Mouse (Mus musculus): ENCODE results near the gene Nmnat3. TPM values are rescaled to one million over a fixed set of nuclear protein-coding genes. Genes with fewer than 3 reads are reported as not detected.

The Nmnat3 gene
- polyA plus RNA-seq, 1 experiment from 2014 or later, result 1.6 TPM

- ATAC-seq, result peak; percentile 75
- 22% methylated on average over 7 of the region's 7 CpGs for WGBS
- peaks cover 10% of the 10 kb centered on the region for H3K4me1 ChIP-seq (ENCODE audit: control insufficient read depth, insufficient read depth, low read depth, low read length)
- no peaks in the 10 kb centered on the region; the same call in 1 of the 2 replicates for H3K27me3 ChIP-seq (replicated peaks; ENCODE audit: control insufficient read depth, insufficient read depth, low read length)
- no peak overlapping the region for H3K9ac ChIP-seq (ENCODE audit: low read depth, low read length)
- H3K9me3 ChIP-seq (ENCODE audit: control insufficient read depth, low read length), result no peaks in the 10 kb centered on the region
- H3K4me2 ChIP-seq (ENCODE audit: low read length), result no peak overlapping the region
- H3K27ac ChIP-seq (ENCODE audit: low read depth, low read length), result no peak overlapping the region
- no peak overlapping the region for H3K4me3 ChIP-seq (ENCODE audit: low read length)
- no peaks in the 10 kb centered on the region for H3K36me3 ChIP-seq (ENCODE audit: control insufficient read depth, insufficient read depth, low read length)
These were observed 142.6 kb downstream of the Nmnat3 start for GRCm38 (mm10) chr9:98429806-98430205.

GRCm38 (mm10) chr9:98430528-98430927 is 143.3 kb downstream of the Nmnat3 start:
- Histone ChIP-seq H3K9me3 (ENCODE audit: control insufficient read depth, low read length) (no peaks in the 10 kb centered on the region), H3K4me1 (ENCODE audit: control insufficient read depth, insufficient read depth, low read depth, low read length) (peaks cover 8% of the 10 kb centered on the region), H3K9ac (ENCODE audit: low read depth, low read length) (no peak overlapping the region), H3K27me3 (replicated peaks; ENCODE audit: control insufficient read depth, insufficient read depth, low read length) (no peaks in the 10 kb centered on the region; the same call in 1 of the 2 replicates), H3K4me3 (ENCODE audit: low read length) (no peak overlapping the region), H3K36me3 (ENCODE audit: control insufficient read depth, insufficient read depth, low read length) (no peaks in the 10 kb centered on the region), H3K4me2 (ENCODE audit: low read length) (no peak overlapping the region), H3K27ac (ENCODE audit: low read depth, low read length) (no peak overlapping the region)
- no peak for ATAC-seq
- WGBS, result 67% methylated on average over 3 of the region's 3 CpGs

GRCm38 (mm10) chr9:98433021-98433420 is 145.8 kb downstream of the Nmnat3 start:
- Histone ChIP-seq H3K4me1 (ENCODE audit: control insufficient read depth, insufficient read depth, low read depth, low read length) (peaks cover 8% of the 10 kb centered on the region), H3K4me2 (ENCODE audit: low read length) (no peak overlapping the region), H3K27ac (ENCODE audit: low read depth, low read length) (no peak overlapping the region), H3K9me3 (ENCODE audit: control insufficient read depth, low read length) (no peaks in the 10 kb centered on the region), H3K27me3 (replicated peaks; ENCODE audit: control insufficient read depth, insufficient read depth, low read length) (no peaks in the 10 kb centered on the region; the same call in 1 of the 2 replicates), H3K9ac (ENCODE audit: low read depth, low read length) (no peak overlapping the region), H3K4me3 (ENCODE audit: low read length) (no peak overlapping the region), H3K36me3 (ENCODE audit: control insufficient read depth, insufficient read depth, low read length) (no peaks in the 10 kb centered on the region)
- 25% methylated on average over 2 of the region's 2 CpGs for WGBS
- ATAC-seq, result no peak

DNA sequence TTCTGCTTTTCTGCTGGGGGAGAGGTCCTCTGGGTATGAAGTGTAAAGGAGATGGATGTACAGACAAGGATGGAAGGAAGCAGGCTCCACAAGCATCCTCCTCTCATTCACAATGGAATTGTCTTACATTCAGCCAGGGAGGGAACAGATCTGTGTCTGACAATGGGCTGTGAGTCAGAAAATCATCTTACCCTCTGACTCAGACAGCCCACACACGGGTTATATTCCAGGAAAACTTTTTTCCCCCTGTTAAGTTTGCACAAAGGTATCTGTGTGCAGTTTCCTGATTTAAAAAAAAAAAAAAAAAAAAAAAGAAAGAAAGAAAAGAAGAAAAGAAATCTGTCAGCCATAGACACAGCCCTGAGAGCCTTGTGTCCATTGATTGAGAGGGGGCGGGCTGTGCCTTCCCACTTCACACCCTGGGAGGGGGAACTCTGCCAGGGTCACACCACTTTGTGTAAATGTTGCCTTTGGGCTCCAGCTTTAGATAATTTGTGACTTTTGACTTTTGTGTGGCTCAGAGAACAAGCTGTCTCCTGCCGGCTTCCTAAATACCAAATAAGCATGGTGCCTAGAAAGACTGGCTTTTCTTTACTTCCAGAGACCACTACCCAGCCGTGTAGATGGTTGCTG is 146.8 kb downstream of the Nmnat3 start:
- Histone ChIP-seq H3K36me3 (ENCODE audit: control insufficient read depth, insufficient read depth, low read length) (no peaks in the 10 kb centered on the region), H3K9me3 (ENCODE audit: control insufficient read depth, low read length) (no peaks in the 10 kb centered on the region), H3K27me3 (replicated peaks; ENCODE audit: control insufficient read depth, insufficient read depth, low read length) (no peaks in the 10 kb centered on the region; the same call in 1 of the 2 replicates), H3K4me2 (ENCODE audit: low read length) (no peak overlapping the region), H3K4me3 (ENCODE audit: low read length) (no peak overlapping the region), H3K4me1 (ENCODE audit: control insufficient read depth, insufficient read depth, low read depth, low read length) (peaks cover 5% of the 10 kb centered on the region), H3K27ac (ENCODE audit: low read depth, low read length) (no peak overlapping the region), H3K9ac (ENCODE audit: low read depth, low read length) (no peak overlapping the region)
- 19% methylated on average over 4 of the region's 4 CpGs for whole genome bisulfite sequencing
- no peak for ATAC-seq

GRCm38 (mm10) chr9:98437819-98438218 is 150.6 kb downstream of the Nmnat3 start:
- WGBS, result 94% methylated on average over 4 of the region's 4 CpGs
- ATAC-seq, result no peak
- no peak overlapping the region for H3K4me2 ChIP-seq (ENCODE audit: low read length)
- H3K4me1 ChIP-seq (ENCODE audit: control insufficient read depth, insufficient read depth, low read depth, low read length), result no peaks in the 10 kb centered on the region
- H3K9me3 ChIP-seq (ENCODE audit: control insufficient read depth, low read length), result no peaks in the 10 kb centered on the region
- H3K9ac ChIP-seq (ENCODE audit: low read depth, low read length), result no peak overlapping the region
- no peaks in the 10 kb centered on the region; the same call in 1 of the 2 replicates for H3K27me3 ChIP-seq (replicated peaks; ENCODE audit: control insufficient read depth, insufficient read depth, low read length)
- no peak overlapping the region for H3K27ac ChIP-seq (ENCODE audit: low read depth, low read length)
- H3K4me3 ChIP-seq (ENCODE audit: low read length), result no peak overlapping the region
- no peaks in the 10 kb centered on the region for H3K36me3 ChIP-seq (ENCODE audit: control insufficient read depth, insufficient read depth, low read length)

DNA sequence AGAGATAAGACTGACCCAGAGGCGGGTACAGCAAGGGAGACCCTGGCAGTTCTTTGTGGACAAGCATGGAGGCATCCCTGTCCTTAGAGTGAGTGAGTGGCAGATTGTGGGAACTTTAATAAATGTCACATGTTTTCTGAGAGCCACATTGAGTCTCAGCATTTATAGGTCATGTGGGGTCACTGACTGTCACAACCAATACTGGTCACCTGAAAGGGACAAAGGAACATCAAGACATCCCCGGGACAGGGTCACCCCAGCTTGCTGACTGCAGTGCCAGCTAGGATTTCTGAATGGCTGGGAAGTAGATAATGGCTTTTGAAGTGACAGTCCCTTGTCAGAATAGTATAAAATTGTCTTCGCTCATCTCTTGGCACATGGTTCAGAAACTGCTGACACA is 151.9 kb downstream of the Nmnat3 start:
- Histone ChIP-seq H3K9ac (ENCODE audit: low read depth, low read length) (no peak overlapping the region), H3K9me3 (ENCODE audit: control insufficient read depth, low read length) (no peaks in the 10 kb centered on the region), H3K4me1 (ENCODE audit: control insufficient read depth, insufficient read depth, low read depth, low read length) (no peaks in the 10 kb centered on the region), H3K4me2 (ENCODE audit: low read length) (no peak overlapping the region), H3K27ac (ENCODE audit: low read depth, low read length) (no peak overlapping the region), H3K36me3 (ENCODE audit: control insufficient read depth, insufficient read depth, low read length) (no peaks in the 10 kb centered on the region), H3K4me3 (ENCODE audit: low read length) (no peak overlapping the region), H3K27me3 (replicated peaks; ENCODE audit: control insufficient read depth, insufficient read depth, low read length) (no peaks in the 10 kb centered on the region; the same call in 1 of the 2 replicates)
- no peak for ATAC-seq
- WGBS, result 52% methylated on average over 3 of the region's 3 CpGs

- Histone ChIP-seq H3K27me3 (replicated peaks; ENCODE audit: control insufficient read depth, insufficient read depth, low read length) (no peaks in the 10 kb centered on the region; the same call in 1 of the 2 replicates), H3K9ac (ENCODE audit: low read depth, low read length) (no peak overlapping the region), H3K36me3 (ENCODE audit: control insufficient read depth, insufficient read depth, low read length) (no peaks in the 10 kb centered on the region), H3K9me3 (ENCODE audit: control insufficient read depth, low read length) (no peaks in the 10 kb centered on the region), H3K4me2 (ENCODE audit: low read length) (no peak overlapping the region), H3K4me1 (ENCODE audit: control insufficient read depth, insufficient read depth, low read depth, low read length) (no peaks in the 10 kb centered on the region), H3K4me3 (ENCODE audit: low read length) (no peak overlapping the region), H3K27ac (ENCODE audit: low read depth, low read length) (no peak overlapping the region)
- ATAC-seq, result no peak
- 65% methylated on average over 5 of the region's 5 CpGs for WGBS
These were observed 155.4 kb downstream of the Nmnat3 start for GRCm38 (mm10) chr9:98442638-98443037.

DNA sequence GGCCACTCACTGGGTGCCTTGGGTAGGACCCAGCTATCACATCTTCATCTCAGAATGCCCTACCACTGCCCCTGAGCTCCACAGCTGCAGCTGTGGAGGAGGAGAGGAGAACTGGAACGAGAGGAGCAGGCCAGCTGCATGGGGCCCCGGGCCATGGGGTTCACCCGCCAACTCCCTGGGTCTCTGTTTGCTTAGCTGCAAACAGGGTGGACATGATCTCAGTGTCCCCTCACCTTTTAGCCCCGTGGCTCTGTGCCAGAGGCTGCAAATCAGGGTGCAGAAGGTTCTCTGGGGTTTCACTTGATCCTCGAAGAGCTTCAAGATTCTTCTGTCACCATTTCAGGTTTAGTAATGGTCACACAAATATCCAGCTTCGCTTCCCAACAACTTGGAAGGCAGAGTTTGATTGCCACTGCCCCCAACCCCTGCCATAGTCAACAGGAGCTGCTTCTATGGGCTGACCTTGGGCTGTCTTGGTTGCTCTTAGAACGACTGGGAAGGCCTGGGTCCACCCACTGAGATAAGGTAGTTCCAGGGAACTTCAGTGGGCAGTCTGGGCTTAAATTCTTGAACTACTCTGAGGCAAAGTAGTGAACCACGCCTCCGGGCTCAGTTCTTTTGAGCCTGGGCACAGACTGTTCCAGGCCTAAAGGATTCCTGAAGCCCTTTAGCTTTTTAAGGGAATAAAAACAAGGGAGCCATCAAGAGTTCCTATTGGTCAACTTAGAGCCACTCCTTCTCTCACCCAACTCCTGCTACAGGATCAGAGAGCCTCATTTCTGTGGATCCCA is 158.3 kb downstream of the Nmnat3 start:
- no peak for ATAC-seq
- H3K27me3 ChIP-seq (replicated peaks; ENCODE audit: control insufficient read depth, insufficient read depth, low read length), result no peaks in the 10 kb centered on the region; the same call in 1 of the 2 replicates
- no peak overlapping the region for H3K9ac ChIP-seq (ENCODE audit: low read depth, low read length)
- 79% methylated on average over 9 of the region's 9 CpGs for whole genome bisulfite sequencing
- no peaks in the 10 kb centered on the region for H3K4me1 ChIP-seq (ENCODE audit: control insufficient read depth, insufficient read depth, low read depth, low read length)
- H3K27ac ChIP-seq (ENCODE audit: low read depth, low read length), result no peak overlapping the region
- H3K9me3 ChIP-seq (ENCODE audit: control insufficient read depth, low read length), result no peaks in the 10 kb centered on the region
- H3K36me3 ChIP-seq (ENCODE audit: control insufficient read depth, insufficient read depth, low read length), result no peaks in the 10 kb centered on the region
- H3K4me2 ChIP-seq (ENCODE audit: low read length), result no peak overlapping the region
- no peak overlapping the region for H3K4me3 ChIP-seq (ENCODE audit: low read length)

- Histone ChIP-seq H3K27me3 (replicated peaks; ENCODE audit: control insufficient read depth, insufficient read depth, low read length) (no peaks in the 10 kb centered on the region), H3K4me1 (ENCODE audit: control insufficient read depth, insufficient read depth, low read depth, low read length) (no peaks in the 10 kb centered on the region), H3K4me2 (ENCODE audit: low read length) (no peak overlapping the region), H3K9ac (ENCODE audit: low read depth, low read length) (no peak overlapping the region), H3K27ac (ENCODE audit: low read depth, low read length) (no peak overlapping the region), H3K36me3 (ENCODE audit: control insufficient read depth, insufficient read depth, low read length) (no peaks in the 10 kb centered on the region), H3K4me3 (ENCODE audit: low read length) (no peak overlapping the region), H3K9me3 (ENCODE audit: control insufficient read depth, low read length) (no peaks in the 10 kb centered on the region)
- peak; percentile 60 for ATAC-seq
- WGBS, result 50% methylated on average over 1 of the region's 1 CpGs
These were observed 163.7 kb downstream of the Nmnat3 start for GRCm38 (mm10) chr9:98450976-98451375.

Data from hindbrain, embryonic 16.5 days (tissue).